Mouse (Mus musculus) cerebellum, adult 8-10 months (tissue): Measurements from ENCODE around the gene Ap3d1.

ENCODE experiments used
- DNase-seq: peaks from one replicate; pipeline ENCODE4 v3.0.0; 2022

Ap3d1 gene

GRCm38 (mm10) chr10:80702536-80703390, 39.3 kb downstream of the Ap3d1 start:
- DNase-seq = peak; percentile 95

- peak; percentile 98 for DNase-seq
Observed at GRCm38 (mm10) chr10:80701721-80702535, 40.1 kb downstream of the Ap3d1 start, which contains the start of the genes Mob3a and Izumo4. TSS of gene Mob3a (minus strand) at chr10:80701977. TSS of gene Izumo4 (plus strand) at chr10:80702184.

GRCm38 (mm10) chr10:80700732-80701131, 41.3 kb downstream of the Ap3d1 start:
- no peak for DNase-seq

- no peak for DNase-seq
Observed at GRCm38 (mm10) chr10:80700038-80700504, 42.0 kb downstream of the Ap3d1 start.

GRCm38 (mm10) chr10:80698605-80699004, 43.5 kb downstream of the Ap3d1 start:
- DNase-seq = no peak

GRCm38 (mm10) chr10:80697812-80698211, 44.3 kb downstream of the Ap3d1 start:
- no peak for DNase-seq

GRCm38 (mm10) chr10:80697393-80697787, 44.7 kb downstream of the Ap3d1 start:
- DNase-seq = no peak

GRCm38 (mm10) chr10:80696502-80697392, 45.3 kb downstream of the Ap3d1 start:
- no peak for DNase-seq

GRCm38 (mm10) chr10:80695801-80696501, 46.1 kb downstream of the Ap3d1 start:
- no peak for DNase-seq

GRCm38 (mm10) chr10:80695186-80695585, 46.9 kb downstream of the Ap3d1 start:
- no peak for DNase-seq

- DNase-seq = no peak
Observed at GRCm38 (mm10) chr10:80694159-80694938, 47.7 kb downstream of the Ap3d1 start.

- no peak for DNase-seq
Observed at GRCm38 (mm10) chr10:80693401-80694045, 48.5 kb downstream of the Ap3d1 start.

GRCm38 (mm10) chr10:80692249-80693165, 49.6 kb downstream of the Ap3d1 start:
- DNase-seq = no peak

GRCm38 (mm10) chr10:80687850-80688249, 54.2 kb downstream of the Ap3d1 start:
- peak; percentile 71 for DNase-seq

- DNase-seq = no peak
Observed at GRCm38 (mm10) chr10:80686617-80687016, 55.4 kb downstream of the Ap3d1 start.

GRCm38 (mm10) chr10:80684984-80685383, 57.1 kb downstream of the Ap3d1 start:
- DNase-seq = no peak

GRCm38 (mm10) chr10:80684214-80684613, 57.9 kb downstream of the Ap3d1 start:
- DNase-seq = no peak

GRCm38 (mm10) chr10:80683647-80684046, 58.4 kb downstream of the Ap3d1 start:
- DNase-seq = no peak

GRCm38 (mm10) chr10:80682003-80682402, 60.1 kb downstream of the Ap3d1 start:
- DNase-seq = no peak
